Mouse (Mus musculus): ENCODE measurements around the gene Itga6.

GRCm38 (mm10) chr2:71755748-71756147 lies 10.3 kb downstream of the Itga6 start:
- no peak for TF ChIP-seq CTCF (IDR thresholded peaks at IDR 0.05)
- no peak for TF ChIP-seq EP300 (IDR thresholded peaks at IDR 0.05)

Data from lung, postnatal 0 days (tissue).